Mouse (Mus musculus): ENCODE measurements around the gene Rbfox3.

- no peak for TF ChIP-seq POLR2A (IDR thresholded peaks at IDR 0.05; ENCODE audit: borderline replicate concordance, insufficient read depth, low read length)
- no peak for TF ChIP-seq CTCF (IDR thresholded peaks at IDR 0.05; ENCODE audit: borderline replicate concordance, insufficient read depth, low read depth, low read length)
These were observed 26.3 kb downstream of the Rbfox3 start for GRCm38 (mm10) chr11:118885135-118885534.
